Mouse (Mus musculus) embryonic facial prominence, embryonic 14.5 days (tissue): ENCODE measurements at regions not wholly inside any gene's neighbourhood (a gene's known extent, or its start where the extent isn't known, plus 50 kb on each side); places are given as distances from the start of the nearest gene placed in this dataset.

Experiments used
- ATAC-seq: fragments of 200-750 bp; cut with Nextera tagmentation; 2 replicates; pipeline ENCODE4 v1.8.0; 2017; ENCODE audit warnings: low read depth, moderate number of reproducible peaks, moderate TSS enrichment
- DNase-seq: peaks from one replicate; pipeline ENCODE4 v3.0.0-alpha.2; 2015; ENCODE audit warnings: low spot score
- H3K27ac ChIP-seq: fragments of 300-500 bp; sonication (generic); replicated peaks from 2 replicates; pipeline ENCODE4 v1.5.1; 2014; ENCODE audit warnings: low read depth, mild to moderate bottlenecking, low read length, moderate library complexity
- H3K27me3 ChIP-seq: fragments of 300-500 bp; sonication (generic); replicated peaks from 2 replicates; pipeline ENCODE4 v1.6.1; 2014; ENCODE audit warnings: low read length; ENCODE audit not compliant: control insufficient read depth, insufficient read depth
- H3K36me3 ChIP-seq: fragments of 300-500 bp; sonication (generic); 2 replicates; pipeline ENCODE4 v1.6.1; 2014; ENCODE audit warnings: low read length, mixed read lengths; ENCODE audit not compliant: control insufficient read depth, insufficient read depth
- H3K4me1 ChIP-seq: fragments of 300-500 bp; sonication (generic); 2 replicates; pipeline ENCODE4 v1.6.1; 2014; ENCODE audit warnings: antibody characterized with exemption, low read length; ENCODE audit not compliant: control insufficient read depth, insufficient read depth
- H3K4me2 ChIP-seq: fragments of 300-500 bp; sonication (generic); 2 replicates; pipeline ENCODE4 v1.6.1; 2014; ENCODE audit warnings: low read depth, mild to moderate bottlenecking, low read length, moderate library complexity, mixed read lengths
- H3K4me3 ChIP-seq: fragments of 300-500 bp; sonication (generic); 2 replicates; pipeline ENCODE4 v1.5.1; 2014; ENCODE audit warnings: low read depth, mild to moderate bottlenecking, low read length
- H3K9ac ChIP-seq: fragments of 300-500 bp; sonication (generic); 2 replicates; pipeline ENCODE4 v1.6.1; 2014; ENCODE audit warnings: low read depth, mild to moderate bottlenecking, low read length, moderate library complexity, mixed read lengths
- H3K9me3 ChIP-seq: fragments of 300-500 bp; sonication (generic); 2 replicates; pipeline ENCODE4 v1.6.1; 2016; ENCODE audit warnings: low read length; ENCODE audit not compliant: control insufficient read depth
- WGBS: fragments of 180-500 bp; shearing (Covaris S2); extraction: QIAGEN DNeasy Blood & Tissue Kit; methylation state at CpG from one replicate; pipeline ENCODE4 v1.1.7; 2014; 5-methylcytosine and 5-hydroxymethylcytosine counted together

GRCm38 (mm10) chr10:66865010-66865582, 230.8 kb upstream of the Jmjd1c start:
- 75% methylated on average over 10 of the region's 10 CpGs for WGBS
- no peak overlapping the region for H3K27ac ChIP-seq
- H3K36me3 ChIP-seq: no peaks in the 10 kb centered on the region
- ATAC-seq (no peak), DNase-seq (no peak)
- peaks cover 8% of the 10 kb centered on the region for H3K4me1 ChIP-seq
- no peaks in the 10 kb centered on the region for H3K9me3 ChIP-seq
- no peak overlapping the region for H3K4me3 ChIP-seq
- no peaks in the 10 kb centered on the region for H3K27me3 ChIP-seq
- H3K9ac ChIP-seq: no peak overlapping the region
- H3K4me2 ChIP-seq: no peak overlapping the region

GRCm38 (mm10) chr10:66871133-66871664, 224.7 kb upstream of the Jmjd1c start:
- no peaks in the 10 kb centered on the region for H3K4me1 ChIP-seq
- H3K9me3 ChIP-seq: no peaks in the 10 kb centered on the region
- no peaks in the 10 kb centered on the region for H3K27me3 ChIP-seq
- DNase-seq (no peak), ATAC-seq (no peak)
- no peak overlapping the region for H3K27ac ChIP-seq
- no peak overlapping the region for H3K4me3 ChIP-seq
- 60% methylated on average over 2 of the region's 4 CpGs for WGBS
- no peak overlapping the region for H3K9ac ChIP-seq
- H3K4me2 ChIP-seq: no peak overlapping the region
- H3K36me3 ChIP-seq: no peaks in the 10 kb centered on the region

DNA sequence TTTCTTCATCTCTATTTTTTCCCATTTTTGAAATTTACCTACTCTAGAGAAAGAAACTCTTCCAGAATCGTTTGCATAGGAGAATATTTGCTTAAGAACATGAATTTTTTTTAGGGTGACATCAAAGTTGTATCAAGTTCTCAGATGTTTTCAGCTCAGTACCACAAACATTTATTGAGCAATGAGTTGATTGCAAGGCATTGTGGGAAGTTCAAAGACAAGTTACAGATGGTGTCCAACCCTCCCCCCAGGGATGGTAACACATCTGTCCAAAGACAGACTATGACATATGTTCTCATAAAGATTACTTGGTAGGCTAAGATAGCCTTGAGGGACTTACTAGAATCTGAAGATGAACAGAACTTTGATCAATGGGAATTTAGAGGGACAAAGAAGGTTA, 224.3 kb upstream of the Jmjd1c start:
- Histone ChIP-seq H3K4me1 (no peaks in the 10 kb centered on the region), H3K9me3 (no peaks in the 10 kb centered on the region), H3K36me3 (no peaks in the 10 kb centered on the region), H3K4me2 (no peak overlapping the region), H3K9ac (no peak overlapping the region), H3K27ac (no peak overlapping the region), H3K27me3 (no peaks in the 10 kb centered on the region), H3K4me3 (no peak overlapping the region)
- DNase-seq (no peak), ATAC-seq (no peak)
- 76% methylated on average over 1 of the region's 1 CpGs for WGBS

GRCm38 (mm10) chr10:66873468-66873867, 222.5 kb upstream of the Jmjd1c start:
- no peak overlapping the region for H3K9ac ChIP-seq
- no peak overlapping the region for H3K27ac ChIP-seq
- H3K36me3 ChIP-seq: no peaks in the 10 kb centered on the region
- H3K4me3 ChIP-seq: no peak overlapping the region
- H3K4me1 ChIP-seq: no peaks in the 10 kb centered on the region
- H3K9me3 ChIP-seq: no peaks in the 10 kb centered on the region
- no peak for ATAC-seq
- WGBS: 80% methylated on average over 4 of the region's 4 CpGs
- no peaks in the 10 kb centered on the region for H3K27me3 ChIP-seq
- H3K4me2 ChIP-seq: no peak overlapping the region
- no peak for DNase-seq

- Histone ChIP-seq H3K4me1 (no peaks in the 10 kb centered on the region), H3K9me3 (no peaks in the 10 kb centered on the region), H3K27me3 (no peaks in the 10 kb centered on the region), H3K27ac (no peak overlapping the region), H3K4me3 (no peak overlapping the region), H3K36me3 (no peaks in the 10 kb centered on the region), H3K9ac (no peak overlapping the region), H3K4me2 (no peak overlapping the region)
- 66% methylated on average over 8 of the region's 8 CpGs for WGBS
- DNase-seq (peak; percentile 56), ATAC-seq (0 out of 2 replicates have a peak, but pooled peaks have one; percentile 37)
Measured at GRCm38 (mm10) chr10:66879071-66879470, 216.9 kb upstream of the Jmjd1c start.

GRCm38 (mm10) chr10:66882825-66883224, 213.1 kb upstream of the Jmjd1c start:
- no peak for ATAC-seq
- Histone ChIP-seq H3K4me2 (no peak overlapping the region), H3K4me1 (no peaks in the 10 kb centered on the region), H3K27me3 (no peaks in the 10 kb centered on the region), H3K36me3 (no peaks in the 10 kb centered on the region), H3K4me3 (no peak overlapping the region), H3K9ac (no peak overlapping the region), H3K27ac (no peak overlapping the region), H3K9me3 (no peaks in the 10 kb centered on the region)
- DNase-seq: no peak
- WGBS: 82% methylated on average over 5 of the region's 5 CpGs

- Histone ChIP-seq H3K36me3 (no peaks in the 10 kb centered on the region), H3K4me2 (no peak overlapping the region), H3K27me3 (no peaks in the 10 kb centered on the region), H3K4me1 (no peaks in the 10 kb centered on the region), H3K27ac (no peak overlapping the region), H3K9me3 (no peaks in the 10 kb centered on the region), H3K4me3 (no peak overlapping the region), H3K9ac (no peak overlapping the region)
- DNase-seq (peak; percentile 48), ATAC-seq (no peak)
- 61% methylated on average over 5 of the region's 5 CpGs for WGBS
Measured at GRCm38 (mm10) chr10:66885575-66885974, 210.3 kb upstream of the Jmjd1c start.

- DNase-seq: peak; percentile 81
Measured at GRCm38 (mm10) chr10:66889786-66890555, 206.0 kb upstream of the Jmjd1c start.

More at GRCm38 (mm10) chr10:66889786-66890555, 206.0 kb upstream of the Jmjd1c start:
- Histone ChIP-seq H3K9ac (no peak overlapping the region), H3K36me3 (no peaks in the 10 kb centered on the region), H3K4me1 (no peaks in the 10 kb centered on the region), H3K9me3 (no peaks in the 10 kb centered on the region), H3K4me2 (peak overlapping the region; percentile 6; the same call in 1 of the 2 replicates), H3K4me3 (no peak overlapping the region), H3K27me3 (no peaks in the 10 kb centered on the region), H3K27ac (peak overlapping the region; percentile 59)
- peak; percentile 83 for ATAC-seq
- 44% methylated on average over 12 of the region's 12 CpGs for WGBS
